Mouse (Mus musculus) brain, embryonic 14.5 days (tissue): ENCODE measurements at regions not wholly inside any gene's neighbourhood (a gene's known extent, or its start where the extent isn't known, plus 50 kb on each side); places are given as distances from the start of the nearest gene placed in this dataset.

Source experiments
- CTCF ChIP-seq: fragments of 200-500 bp; IDR thresholded peaks from 2 replicates; pipeline ENCODE4 v1.5.1; 2012; ENCODE audit warnings: inconsistent platforms, mild to moderate bottlenecking, moderate library complexity, borderline replicate concordance; ENCODE audit not compliant: insufficient read depth, insufficient read length; ENCODE audit errors: extremely low read depth
- POLR2A ChIP-seq: fragments of 200-500 bp; IDR thresholded peaks from 2 replicates; pipeline ENCODE4 v1.6.1; 2012; ENCODE audit warnings: mild to moderate bottlenecking, inconsistent platforms, borderline replicate concordance; ENCODE audit not compliant: poor library complexity, insufficient read depth, insufficient read length, severe bottlenecking; ENCODE audit errors: extremely low read depth

- TF ChIP-seq POLR2A: no peak
- TF ChIP-seq CTCF: no peak
Observed at GRCm38 (mm10) chr10:117518793-117519669, 110.3 kb upstream of the Cpm start.
